Mouse (Mus musculus) CH12.LX (cell line): ENCODE measurements around the gene Tmco1.

Source experiments
- EP300 ChIP-seq: IDR thresholded peaks from 2 replicates; pipeline ENCODE4 v1.6.1; 2011; ENCODE audit warnings: low read length, improper control_type of control experiment
- POLR2A ChIP-seq: IDR thresholded peaks from 2 replicates; pipeline ENCODE4 v1.6.1; 2011; ENCODE audit warnings: low read depth, mild to moderate bottlenecking, improper control_type of control experiment, low read length

DNA sequence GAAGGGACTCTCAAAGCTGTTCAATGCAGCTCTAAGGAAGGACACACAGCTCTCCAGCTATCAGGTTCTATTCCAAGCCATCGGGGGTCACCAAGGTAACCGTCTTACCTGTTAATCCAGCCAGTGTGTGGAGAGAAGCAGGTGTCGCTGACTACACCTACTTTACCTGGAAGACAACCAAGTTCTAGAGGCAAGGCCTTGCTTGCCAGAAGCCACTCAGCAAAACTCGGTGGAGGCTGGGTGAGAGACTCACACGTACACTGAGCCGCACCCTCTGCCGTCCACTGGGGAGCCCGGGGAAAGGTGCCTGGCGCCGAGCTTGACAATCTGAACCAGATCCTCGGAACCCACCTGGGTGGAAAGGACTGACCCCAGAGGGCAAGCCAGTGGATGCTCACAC, 46.4 kb upstream of the Tmco1 start:
- no peak for TF ChIP-seq EP300
- TF ChIP-seq POLR2A = no peak
